Mouse (Mus musculus) spleen, postnatal 4 days (tissue): Measurements from ENCODE around the gene Gm20708.
"Not testable (repeated sequence)": the region's sequence is repeated elsewhere in the genome, so short reads cannot be mapped to it uniquely, and the experiment has no call there.

ENCODE experiments used
- DNase-seq, 2 experiments: peaks; one replicate each; pipeline ENCODE4 v3.0.0; 2022; ENCODE audit warnings: low spot score in 2 of 2

Gene Gm20708

DNA sequence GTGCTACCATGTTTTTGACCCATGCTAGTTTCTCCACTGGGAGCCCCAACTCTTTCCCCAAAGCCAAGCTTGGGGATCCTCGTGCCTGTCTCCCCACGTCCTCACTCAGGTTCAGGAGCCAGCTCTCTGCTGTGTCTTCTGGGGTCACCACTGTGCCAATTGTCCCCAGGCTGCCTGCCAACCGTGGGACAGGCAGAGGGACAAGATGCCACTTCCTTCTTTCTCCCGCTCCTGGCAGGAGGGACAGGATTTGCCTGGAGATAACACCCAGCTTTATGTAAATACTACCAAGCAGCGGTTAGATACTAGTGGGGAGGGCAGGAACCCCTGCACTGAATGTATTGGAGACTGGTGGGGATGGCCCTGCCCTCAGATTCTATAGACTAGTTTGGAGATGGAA, 4.4 kb downstream of the Gm20708 start:
- no peak for DNase-seq

GRCm38 (mm10) chr11:117814704-117815366, 5.4 kb downstream of the Gm20708 start:
- no peak for DNase-seq

DNA sequence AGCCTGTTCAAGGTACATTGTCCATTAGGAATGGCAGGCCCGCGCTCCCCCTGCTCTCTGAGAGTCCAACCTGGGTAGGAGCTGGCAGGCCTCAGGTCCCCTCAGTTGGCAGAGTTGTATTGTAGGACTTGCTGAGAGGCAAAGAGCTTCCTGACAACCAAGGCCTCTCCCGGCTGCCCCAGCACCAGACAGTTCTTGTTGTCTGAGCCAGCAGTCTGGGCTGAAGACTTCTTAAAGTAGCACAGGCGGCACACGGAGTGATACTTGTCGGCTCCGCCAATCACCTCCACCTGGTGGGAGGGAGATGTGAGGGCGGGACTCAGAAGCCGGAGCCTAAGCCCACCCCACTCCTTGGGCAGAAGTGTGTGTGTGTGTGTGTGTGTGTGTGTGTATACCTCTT, 6.4 kb downstream of the Gm20708 start:
- not testable (repeated sequence) for DNase-seq

GRCm38 (mm10) chr11:117816389-117816996, 7.0 kb downstream of the Gm20708 start:
- no peak for DNase-seq

GRCm38 (mm10) chr11:117819095-117819494, 9.6 kb downstream of the Gm20708 start:
- DNase-seq, result no peak

DNA sequence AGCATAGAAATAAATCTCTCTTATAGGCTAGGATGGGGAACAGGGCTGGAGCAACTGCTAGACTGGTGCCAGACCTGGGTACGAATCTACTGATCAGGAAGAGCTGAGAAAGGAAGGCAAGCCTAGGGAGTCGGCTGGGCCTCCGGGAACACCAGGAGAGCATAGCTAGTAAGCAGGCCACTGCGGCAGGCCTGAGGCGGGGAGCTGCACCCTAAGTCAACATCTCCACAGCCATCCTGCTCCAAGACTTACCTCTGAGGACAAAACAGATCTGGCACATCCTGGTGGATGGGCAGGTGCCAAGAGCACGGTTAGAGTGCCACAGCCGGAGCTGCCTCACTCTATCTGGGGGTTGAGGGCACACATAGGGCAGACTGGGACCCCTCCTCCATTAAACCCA, 10.7 kb downstream of the Gm20708 start:
- no peak for DNase-seq

DNA sequence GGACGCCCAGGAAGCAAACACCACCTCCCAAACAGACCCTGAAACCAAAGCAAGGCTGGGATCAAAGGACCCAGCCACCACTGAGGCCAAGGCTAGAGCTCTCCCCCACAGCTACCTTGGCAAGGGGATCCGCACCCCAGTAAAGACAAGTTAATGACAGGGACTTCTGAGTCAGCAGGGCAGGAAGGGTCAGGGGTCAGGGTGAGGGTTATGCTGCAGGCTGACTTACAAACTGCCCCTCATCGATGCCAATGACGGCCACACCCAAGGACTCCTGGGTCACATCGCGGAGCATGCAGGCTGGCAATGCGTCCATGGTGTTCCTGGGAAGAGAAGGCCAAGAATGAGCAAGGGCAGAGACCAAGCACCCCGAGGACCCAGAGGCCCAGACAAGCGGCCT, 12.4 kb downstream of the Gm20708 start:
- DNase-seq, result no peak

GRCm38 (mm10) chr11:117822728-117823241, 13.3 kb downstream of the Gm20708 start:
- no peak for DNase-seq

DNA sequence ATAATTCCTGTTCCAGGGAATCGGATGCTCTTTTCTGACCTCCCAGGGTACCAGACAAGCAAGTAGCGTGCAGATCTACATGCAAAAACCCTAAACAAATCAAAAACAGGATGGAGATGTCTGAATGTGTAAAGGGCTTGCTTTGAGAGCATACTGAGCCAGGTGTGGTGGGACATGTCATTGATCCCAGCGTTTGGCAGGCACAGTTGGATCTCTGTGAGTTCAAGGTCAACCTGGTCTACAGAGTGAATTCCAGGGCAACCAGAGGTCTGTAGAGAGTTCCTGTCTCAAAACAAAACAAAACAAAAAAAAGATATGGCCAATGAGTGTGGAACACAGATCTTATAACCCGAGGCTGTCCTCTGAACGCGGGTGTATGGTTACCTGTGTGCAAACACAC, 13.9 kb downstream of the Gm20708 start:
- no peak for DNase-seq

- DNase-seq, result peak; percentile 84 to 94
Measured at GRCm38 (mm10) chr11:117824060-117824969, 14.8 kb downstream of the Gm20708 start.

DNA sequence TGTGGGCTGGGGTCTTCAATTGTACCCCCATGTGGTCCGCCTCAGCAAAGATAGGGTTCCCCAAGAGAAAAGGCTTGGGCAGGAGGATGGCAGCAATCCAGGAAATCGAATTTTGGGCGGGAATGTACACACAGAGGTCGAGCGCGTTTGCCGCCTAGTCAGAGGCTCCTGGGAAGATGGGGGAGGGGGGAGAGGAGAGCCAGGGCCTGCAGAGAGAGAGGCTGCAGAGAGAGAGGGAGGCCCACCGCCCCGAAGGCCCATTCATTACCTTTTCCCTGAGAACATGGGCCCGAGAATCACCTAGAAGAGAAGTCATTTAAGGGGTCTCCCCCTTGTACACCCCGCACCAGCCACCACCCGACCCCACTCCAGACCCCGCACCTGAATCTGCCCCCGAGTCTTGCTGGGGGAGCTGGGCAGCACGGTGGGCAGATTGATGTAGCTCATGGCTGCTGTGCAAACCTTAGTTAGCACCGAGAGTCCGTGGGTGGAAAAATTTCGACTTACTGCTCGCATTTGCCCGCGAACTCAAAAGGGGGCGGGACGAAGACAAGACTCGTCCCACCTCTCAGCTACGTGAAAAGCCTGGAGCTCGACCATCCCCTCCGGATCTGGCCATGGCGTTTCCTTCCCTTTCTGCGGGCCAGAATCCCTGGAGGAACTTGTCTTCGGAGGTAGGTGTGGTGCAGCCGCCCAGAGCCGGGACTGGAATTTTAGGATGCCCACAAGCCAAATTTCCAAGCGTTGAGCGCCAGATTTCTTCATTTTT, 16.0 kb downstream of the Gm20708 start, which contains the start of the genes Afmid and Tk1:
Gene Afmid, plus strand, starts transcription at position 592 of the 769 bp plus-strand sequence.
Gene Tk1, minus strand, starts transcription at position 760 of the 769 bp plus-strand sequence.
- peak; percentile 82 to 88 for DNase-seq

- no peak for DNase-seq
Measured at GRCm38 (mm10) chr11:117826164-117826563, 16.7 kb downstream of the Gm20708 start.

GRCm38 (mm10) chr11:117826916-117827315, 17.4 kb downstream of the Gm20708 start:
- DNase-seq, result no peak

DNA sequence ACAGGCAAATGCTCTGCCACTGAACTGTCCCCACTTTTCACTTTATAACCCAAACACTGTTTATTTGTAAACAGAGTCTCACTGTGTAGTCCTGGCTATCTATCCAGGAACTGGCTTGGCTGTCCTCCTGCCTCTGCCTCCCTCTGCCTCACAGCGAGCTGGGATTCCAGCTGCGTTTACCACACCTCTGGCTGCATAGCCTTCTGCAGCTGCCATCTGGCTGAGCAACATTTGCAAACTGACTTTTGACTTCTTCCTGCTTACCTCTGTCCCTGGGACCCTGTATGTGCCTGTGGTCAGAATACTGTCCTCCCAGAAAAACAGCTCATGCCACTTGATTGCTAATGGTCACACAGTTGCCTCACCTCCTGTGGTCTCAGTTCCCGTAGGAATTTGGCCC, 17.9 kb downstream of the Gm20708 start:
- DNase-seq, result no peak

DNA sequence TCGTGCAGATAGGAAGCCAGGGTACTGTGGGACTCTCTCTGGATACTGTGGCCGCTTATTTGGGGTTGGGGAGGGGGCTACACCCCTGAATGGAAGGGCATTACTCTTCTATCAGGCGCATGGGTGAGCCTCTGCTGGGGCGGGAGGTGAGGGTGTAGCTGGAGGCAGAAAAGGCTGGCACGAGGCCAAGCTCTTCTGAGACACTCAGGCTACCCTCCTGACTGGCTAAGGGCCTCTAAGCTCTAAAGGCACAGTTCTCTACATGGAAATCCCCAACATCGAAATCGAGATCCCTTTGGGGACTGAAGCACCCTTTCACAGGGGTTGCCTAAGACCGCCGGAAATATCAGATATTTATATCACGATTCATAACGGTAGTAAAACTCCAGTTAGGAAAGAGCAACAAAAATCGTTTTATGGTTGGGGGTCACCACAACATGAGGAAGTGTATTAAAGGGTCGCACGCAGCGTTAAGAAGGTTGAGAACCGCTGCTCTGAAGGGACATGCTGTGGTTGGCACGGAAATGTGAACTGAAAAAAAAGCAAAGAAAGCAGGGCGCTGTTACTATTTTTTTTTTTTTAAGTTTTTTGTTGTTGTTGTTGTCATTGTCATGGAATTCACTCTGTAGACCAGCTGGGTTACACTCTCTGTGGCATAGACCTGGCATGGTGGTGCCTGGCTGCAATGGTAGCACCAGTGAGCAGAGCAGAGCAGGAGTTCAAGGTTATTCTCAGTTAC, 18.9 kb downstream of the Gm20708 start:
- peak; percentile 79 to 91 for DNase-seq

DNA sequence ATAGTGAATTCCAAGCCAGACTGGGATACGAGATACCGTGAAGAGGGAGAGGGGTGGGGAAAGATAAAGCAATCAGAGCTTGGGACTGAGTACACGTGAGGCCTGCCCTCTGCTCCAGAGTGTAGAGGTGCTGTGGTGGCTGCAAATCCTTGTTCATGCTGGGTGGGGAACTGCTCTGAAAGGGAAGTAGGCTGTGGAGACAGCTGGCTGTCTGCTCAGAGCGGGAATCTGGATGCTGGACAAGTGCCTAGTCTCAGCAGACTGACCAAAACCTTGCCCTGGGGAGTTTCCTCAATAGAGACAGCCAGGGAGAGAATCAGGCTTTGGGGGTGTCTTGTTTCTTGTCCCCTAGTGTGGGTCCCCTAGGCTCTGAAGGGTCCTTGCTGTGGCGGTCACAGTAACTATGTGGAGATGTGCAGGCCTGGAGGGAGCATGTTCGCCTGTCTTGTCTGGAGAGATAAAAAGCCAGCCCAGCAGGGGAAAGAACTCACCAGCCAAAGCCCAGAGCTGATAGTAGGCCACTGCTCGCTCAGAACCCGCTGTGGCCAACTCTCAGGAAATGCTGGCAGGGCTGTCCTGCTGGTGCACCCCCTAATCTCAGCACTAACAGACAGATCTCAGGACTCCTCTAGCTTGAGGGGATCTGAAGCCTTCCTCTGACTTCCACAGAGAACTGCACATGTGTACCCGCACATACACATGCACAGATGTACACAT, 19.6 kb downstream of the Gm20708 start:
- DNase-seq, result peak in 1 of 2 experiments; percentile 70

DNA sequence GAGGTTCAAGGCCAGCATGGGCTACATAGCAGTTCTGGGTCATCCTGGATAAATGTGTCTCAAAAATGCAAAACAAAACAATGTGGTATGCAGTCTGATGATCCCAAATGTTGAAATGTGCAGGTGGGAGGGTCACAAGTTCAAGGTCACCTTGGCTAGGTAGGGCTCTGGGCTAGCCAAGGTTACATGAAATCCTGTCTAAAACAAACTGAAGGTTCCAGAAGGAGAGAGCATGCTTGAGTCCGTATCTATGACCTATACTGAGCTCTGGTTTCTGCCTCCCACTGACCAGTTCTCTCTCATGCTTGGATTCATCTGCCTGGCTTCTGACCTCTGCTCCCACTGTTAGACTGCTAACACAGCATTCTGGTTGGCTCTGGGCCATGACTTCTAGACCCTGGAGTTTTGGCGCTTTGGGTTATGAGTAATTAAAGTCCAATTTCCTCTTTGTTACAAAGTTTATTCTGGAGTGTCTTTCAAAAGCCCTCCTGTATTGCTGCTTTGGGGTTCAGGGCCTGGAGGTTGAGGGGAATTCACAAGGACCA, 20.3 kb downstream of the Gm20708 start:
- no peak for DNase-seq

DNA sequence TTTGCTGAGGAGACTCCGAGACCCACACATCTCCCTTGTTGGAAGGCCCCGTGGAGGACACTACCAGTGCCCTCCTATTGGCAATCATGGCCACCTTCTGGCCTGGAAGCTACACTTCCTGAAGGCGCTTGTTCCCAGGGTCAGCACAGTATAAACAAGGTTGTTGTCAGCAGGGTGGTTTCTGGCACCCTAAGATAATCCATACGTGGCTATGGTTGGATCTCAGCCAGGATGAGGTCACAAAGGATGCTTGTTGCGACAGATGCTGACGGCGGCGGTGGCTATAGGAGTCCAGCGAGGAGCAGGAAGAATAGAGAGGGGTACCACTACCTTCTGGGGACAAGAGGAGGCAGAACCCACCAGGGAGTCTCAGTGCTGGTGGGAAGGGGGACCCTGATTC, 20.9 kb downstream of the Gm20708 start:
- DNase-seq, result peak; percentile 82 to 87

- peak; percentile 91 to 98 for DNase-seq
Measured at GRCm38 (mm10) chr11:117832086-117832969, 22.9 kb downstream of the Gm20708 start.
